Mouse (Mus musculus) forebrain, embryonic 14.5 days (tissue): ENCODE measurements at regions not wholly inside any gene's neighbourhood (a gene's known extent, or its start where the extent isn't known, plus 50 kb on each side); places are given as distances from the start of the nearest gene placed in this dataset.

Source experiments
- ATAC-seq: fragments of 200-750 bp; cut with Nextera tagmentation; 2 replicates; pipeline ENCODE4 v1.8.0; 2017; ENCODE audit warnings: mild to moderate bottlenecking, moderate library complexity
- DNase-seq: peaks from one replicate; pipeline ENCODE4 v3.0.0-alpha.2; 2015; ENCODE audit warnings: low spot score
- H3K27ac ChIP-seq: fragments of 300-500 bp; sonication (generic); 2 replicates; pipeline ENCODE4 v1.5.1; 2014; ENCODE audit warnings: low read depth, mild to moderate bottlenecking, control low read depth, low read length, moderate library complexity
- H3K27me3 ChIP-seq: fragments of 300-500 bp; sonication (generic); replicated peaks from 2 replicates; pipeline ENCODE4 v1.6.1; 2014; ENCODE audit warnings: low read length, control low read depth, mixed read lengths; ENCODE audit not compliant: control insufficient read depth, insufficient read depth
- H3K36me3 ChIP-seq: fragments of 300-500 bp; sonication (generic); 2 replicates; pipeline ENCODE4 v1.6.1; 2014; ENCODE audit warnings: low read length, control low read depth; ENCODE audit not compliant: control insufficient read depth, insufficient read depth
- H3K4me1 ChIP-seq: fragments of 300-500 bp; sonication (generic); 2 replicates; pipeline ENCODE4 v1.6.1; 2014; ENCODE audit warnings: antibody characterized with exemption, low read length, control low read depth; ENCODE audit not compliant: control insufficient read depth, insufficient read depth
- H3K4me2 ChIP-seq: fragments of 300-500 bp; sonication (generic); 2 replicates; pipeline ENCODE4 v1.6.1; 2014; ENCODE audit warnings: mild to moderate bottlenecking, control low read depth, low read length
- H3K4me3 ChIP-seq: fragments of 300-500 bp; sonication (generic); 2 replicates; pipeline ENCODE4 v1.5.1; 2014; ENCODE audit warnings: low read depth, low read length, control low read depth
- H3K9ac ChIP-seq: fragments of 300-500 bp; sonication (generic); 2 replicates; pipeline ENCODE4 v1.6.1; 2014; ENCODE audit warnings: mild to moderate bottlenecking, low read length, control low read depth, moderate library complexity
- H3K9me3 ChIP-seq: fragments of 300-500 bp; sonication (generic); replicated peaks from 2 replicates; pipeline ENCODE4 v1.6.1; 2016; ENCODE audit warnings: low read length, control low read depth, mixed read lengths; ENCODE audit not compliant: control insufficient read depth
- WGBS: fragments of 180-500 bp; shearing (Covaris S2); extraction: QIAGEN DNeasy Blood & Tissue Kit; methylation state at CpG from one replicate; pipeline ENCODE4 v1.1.7; 2014; 5-methylcytosine and 5-hydroxymethylcytosine counted together

DNA sequence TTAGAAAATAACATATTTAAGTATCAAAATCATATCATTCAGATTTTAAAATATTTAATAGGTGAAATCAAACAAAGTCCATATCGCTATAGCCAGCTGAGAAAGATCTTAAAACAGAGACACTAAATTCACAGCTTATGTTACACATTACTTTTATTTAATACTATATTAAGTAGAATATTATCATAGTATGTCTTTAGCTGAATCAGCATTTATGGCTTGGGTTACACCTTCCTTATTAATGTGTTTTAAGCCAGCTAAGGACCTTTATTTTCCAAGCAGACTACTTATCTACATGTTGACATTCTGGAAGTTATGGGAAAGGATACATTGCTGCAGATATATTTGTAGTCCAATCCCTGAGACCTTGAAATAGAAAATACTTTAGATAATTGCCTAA, 684.9 kb upstream of the Adgrl4 start:
- no peak overlapping the region for H3K9ac ChIP-seq
- H3K9me3 ChIP-seq = no peaks in the 10 kb centered on the region
- DNase-seq (no peak), ATAC-seq (no peak)
- WGBS = 96% methylated on average over 1 of the region's 1 CpGs
- no peaks in the 10 kb centered on the region for H3K27me3 ChIP-seq
- H3K36me3 ChIP-seq = no peaks in the 10 kb centered on the region
- no peak overlapping the region for H3K27ac ChIP-seq
- no peak overlapping the region for H3K4me3 ChIP-seq
- H3K4me1 ChIP-seq = no peaks in the 10 kb centered on the region
- no peak overlapping the region for H3K4me2 ChIP-seq

DNA sequence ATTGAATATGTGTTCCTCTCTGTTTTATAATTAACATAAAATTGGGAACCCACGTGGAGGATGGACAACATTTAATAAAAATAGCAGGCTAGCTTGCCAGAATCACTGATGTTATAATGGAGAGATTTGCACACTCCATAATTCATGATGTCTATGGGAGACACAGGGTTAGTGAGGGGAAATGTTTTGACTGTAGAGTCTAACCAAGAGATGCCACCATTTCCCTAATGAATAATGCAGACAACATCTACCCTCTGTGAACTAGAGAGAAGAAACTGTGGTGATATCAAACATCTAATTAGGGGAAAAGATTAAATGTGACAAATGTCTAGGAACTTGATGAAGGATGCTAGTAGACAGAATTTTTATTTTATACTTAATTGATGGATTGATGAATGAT, 677.8 kb upstream of the Adgrl4 start:
- Histone ChIP-seq H3K36me3 (no peaks in the 10 kb centered on the region), H3K4me2 (no peak overlapping the region), H3K4me3 (no peak overlapping the region), H3K27me3 (no peaks in the 10 kb centered on the region), H3K4me1 (no peaks in the 10 kb centered on the region), H3K27ac (no peak overlapping the region), H3K9me3 (no peaks in the 10 kb centered on the region), H3K9ac (no peak overlapping the region)
- peak; percentile 75; the same call in 1 of the 2 replicates for ATAC-seq
- 44% methylated on average over 1 of the region's 1 CpGs for WGBS
- DNase-seq = peak; percentile 42

DNA sequence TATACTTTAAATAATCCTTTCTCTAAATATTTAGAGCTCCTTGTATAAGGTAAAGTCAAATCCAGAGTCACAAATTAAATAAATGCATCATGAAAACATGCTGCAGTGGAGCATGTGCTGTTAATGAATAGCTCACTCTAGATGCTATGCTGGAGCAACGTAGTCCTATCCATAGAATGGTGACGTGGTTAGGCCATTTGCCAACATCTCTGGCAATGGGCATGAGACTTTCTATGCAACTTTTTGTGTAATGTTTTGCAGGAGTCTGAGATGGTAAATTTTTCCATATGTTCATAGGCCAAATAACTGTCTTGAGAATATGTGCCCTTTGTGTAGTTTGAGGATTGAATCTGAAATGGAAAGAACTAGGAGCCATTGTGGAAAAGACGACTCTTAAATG, 653.1 kb upstream of the Adgrl4 start:
- Histone ChIP-seq H3K27me3 (no peaks in the 10 kb centered on the region), H3K4me1 (no peaks in the 10 kb centered on the region), H3K4me3 (no peak overlapping the region), H3K36me3 (no peaks in the 10 kb centered on the region), H3K27ac (no peak overlapping the region), H3K9ac (no peak overlapping the region), H3K9me3 (no peaks in the 10 kb centered on the region), H3K4me2 (no peak overlapping the region)
- 73% methylated on average over 3 of the region's 3 CpGs for WGBS
- no peak for ATAC-seq
- no peak for DNase-seq

DNA sequence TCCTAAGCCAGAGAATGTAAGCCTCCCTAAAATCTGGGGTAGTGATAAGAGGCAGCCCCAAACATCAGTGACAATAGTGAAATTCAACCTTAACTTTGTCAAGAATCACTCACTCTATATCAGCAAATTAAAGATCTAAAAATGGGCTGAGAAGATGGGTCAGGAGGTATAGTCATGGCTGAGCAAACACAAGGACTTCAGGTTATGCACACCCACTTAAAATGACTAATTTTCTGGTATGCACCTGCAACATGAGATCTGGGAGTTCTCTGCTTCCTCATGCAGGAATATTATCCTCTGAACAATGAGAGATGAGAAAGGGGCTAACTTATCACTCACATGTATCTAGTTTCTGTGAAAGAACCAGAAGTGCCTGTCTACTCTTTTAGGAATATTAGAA, 619.9 kb upstream of the Adgrl4 start:
- H3K4me1 ChIP-seq = no peaks in the 10 kb centered on the region
- H3K9me3 ChIP-seq = no peaks in the 10 kb centered on the region
- DNase-seq = no peak
- H3K36me3 ChIP-seq = no peaks in the 10 kb centered on the region
- no peak overlapping the region for H3K4me2 ChIP-seq
- no peak for ATAC-seq
- no peak overlapping the region for H3K9ac ChIP-seq
- H3K27me3 ChIP-seq = no peaks in the 10 kb centered on the region
- no peak overlapping the region for H3K4me3 ChIP-seq
- H3K27ac ChIP-seq = no peak overlapping the region

DNA sequence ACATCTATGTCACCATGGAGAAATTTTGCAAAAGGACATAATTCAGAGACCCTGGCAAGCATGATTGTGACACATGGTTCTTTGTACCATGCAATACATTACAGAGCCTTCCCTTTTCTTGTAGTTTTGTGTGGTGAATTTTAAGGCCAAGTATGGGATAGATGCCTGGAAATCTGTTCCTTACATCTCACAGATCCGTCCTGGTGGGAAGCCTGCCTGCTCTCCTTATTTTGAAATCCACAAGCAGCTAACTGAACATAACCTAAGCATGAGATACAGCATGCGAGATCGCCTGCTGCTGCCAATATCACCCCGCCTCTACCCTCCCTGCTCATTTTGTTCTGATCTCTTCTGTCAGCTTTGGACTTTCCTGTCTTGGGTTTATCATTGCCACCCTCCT, 618.3 kb upstream of the Adgrl4 start:
- Histone ChIP-seq H3K9me3 (no peaks in the 10 kb centered on the region), H3K4me2 (no peak overlapping the region), H3K36me3 (no peaks in the 10 kb centered on the region), H3K27ac (no peak overlapping the region), H3K4me3 (no peak overlapping the region), H3K4me1 (no peaks in the 10 kb centered on the region), H3K9ac (no peak overlapping the region), H3K27me3 (no peaks in the 10 kb centered on the region)
- ATAC-seq = peak; percentile 78; the same call in 1 of the 2 replicates
- WGBS = 63% methylated on average over 4 of the region's 4 CpGs
- peak; percentile 53 for DNase-seq

DNA sequence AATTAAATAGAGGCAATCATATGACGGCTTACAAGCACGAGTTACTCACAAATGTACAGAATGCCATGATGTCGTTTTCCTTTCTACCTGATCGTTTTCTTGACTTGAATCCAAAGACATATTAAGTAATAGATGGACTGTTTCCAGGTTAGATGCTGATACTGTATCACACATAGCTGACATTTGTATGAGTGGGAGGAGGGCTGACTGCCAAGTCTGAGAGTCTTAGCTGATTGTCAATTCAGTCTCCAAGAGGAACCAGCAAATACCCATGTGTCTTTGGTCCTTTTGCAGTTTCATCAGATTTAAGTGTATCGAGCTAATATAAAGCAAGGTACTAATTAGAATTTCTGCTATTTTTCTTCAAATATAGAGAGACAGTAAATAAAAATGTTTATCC, 617.6 kb upstream of the Adgrl4 start:
- ATAC-seq (peak; percentile 64; the same call in 1 of the 2 replicates), DNase-seq (peak; percentile 55)
- H3K27me3 ChIP-seq = no peaks in the 10 kb centered on the region
- H3K36me3 ChIP-seq = no peaks in the 10 kb centered on the region
- H3K4me3 ChIP-seq = no peak overlapping the region
- H3K4me2 ChIP-seq = no peak overlapping the region
- H3K9ac ChIP-seq = no peak overlapping the region
- H3K9me3 ChIP-seq = no peaks in the 10 kb centered on the region
- H3K4me1 ChIP-seq = no peaks in the 10 kb centered on the region
- no peak overlapping the region for H3K27ac ChIP-seq
- 54% methylated on average over 5 of the region's 5 CpGs for WGBS

DNA sequence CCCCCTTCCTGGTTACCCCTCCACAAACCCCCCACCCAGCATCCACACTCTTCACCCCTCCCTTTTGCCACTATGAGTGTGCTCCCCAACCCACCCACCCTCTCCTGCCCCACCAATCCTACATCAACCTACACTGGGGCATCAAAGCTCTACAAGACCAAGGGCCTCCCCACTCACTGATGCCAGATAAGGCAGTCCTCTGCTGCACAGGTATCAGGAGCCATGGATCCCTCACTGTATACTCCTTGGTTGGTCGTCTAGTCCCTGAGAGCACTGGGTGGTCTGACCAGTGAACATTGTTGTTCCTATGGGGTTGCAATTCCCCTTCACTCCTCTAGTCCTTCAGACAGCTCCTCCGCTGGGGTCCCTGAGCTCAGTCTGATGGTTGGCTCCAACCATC, 591.7 kb upstream of the Adgrl4 start:
- Histone ChIP-seq H3K9me3 (no peaks in the 10 kb centered on the region), H3K4me3 (no peak overlapping the region), H3K27ac (no peak overlapping the region), H3K36me3 (no peaks in the 10 kb centered on the region), H3K27me3 (no peaks in the 10 kb centered on the region), H3K4me2 (no peak overlapping the region), H3K9ac (no peak overlapping the region), H3K4me1 (no peaks in the 10 kb centered on the region)
- no peak for DNase-seq
- ATAC-seq = no peak
- 91% methylated on average over 2 of the region's 2 CpGs for WGBS

DNA sequence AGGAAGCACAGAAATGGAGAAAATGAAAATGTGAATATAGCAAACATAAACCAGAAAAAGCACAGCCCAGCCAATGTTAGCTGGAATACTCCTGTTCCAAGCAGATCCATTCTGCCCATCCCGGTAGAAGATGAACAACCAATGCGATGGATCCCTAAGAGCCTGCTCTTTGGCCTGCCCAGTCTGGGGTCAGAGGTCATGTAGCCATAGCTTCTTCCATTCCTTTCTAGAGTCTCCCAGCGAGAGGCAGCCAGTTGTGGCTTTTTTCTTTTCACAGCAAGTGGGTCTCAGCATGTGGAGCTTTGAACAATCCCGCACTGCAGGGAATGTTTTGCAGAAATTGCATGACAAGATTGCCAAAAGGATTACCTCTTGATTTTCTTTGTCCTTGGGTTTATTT, 585.6 kb upstream of the Adgrl4 start:
- Histone ChIP-seq H3K27me3 (no peaks in the 10 kb centered on the region), H3K9ac (no peak overlapping the region), H3K9me3 (no peaks in the 10 kb centered on the region), H3K4me1 (no peaks in the 10 kb centered on the region), H3K4me3 (no peak overlapping the region), H3K4me2 (no peak overlapping the region), H3K27ac (no peak overlapping the region), H3K36me3 (no peaks in the 10 kb centered on the region)
- DNase-seq = peak; percentile 7
- ATAC-seq = no peak
- WGBS = 7% methylated on average over 4 of the region's 4 CpGs

DNA sequence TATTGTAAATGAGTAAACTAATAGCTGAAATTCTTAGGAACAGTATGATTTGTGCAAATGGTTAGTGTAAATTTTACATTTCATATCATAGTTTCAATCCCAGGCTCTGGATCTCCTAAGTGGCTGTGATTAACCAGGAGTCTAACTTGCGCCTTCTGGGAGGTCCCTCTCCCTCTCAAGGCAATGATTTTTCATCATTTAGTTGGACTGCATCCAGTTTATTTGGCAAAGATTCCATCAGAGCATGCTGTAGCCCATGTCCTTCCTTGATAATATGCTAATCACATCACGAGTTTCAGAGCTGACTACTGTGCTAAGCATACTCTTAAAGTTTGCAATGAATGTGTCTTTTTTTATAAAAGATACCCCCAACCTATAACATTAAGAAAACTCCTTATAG, 541.0 kb upstream of the Adgrl4 start:
- WGBS = 80% methylated on average over 2 of the region's 2 CpGs
- no peak overlapping the region for H3K4me3 ChIP-seq
- DNase-seq = peak; percentile 11
- no peak overlapping the region for H3K9ac ChIP-seq
- H3K4me2 ChIP-seq = no peak overlapping the region
- H3K4me1 ChIP-seq = no peaks in the 10 kb centered on the region
- no peaks in the 10 kb centered on the region for H3K27me3 ChIP-seq
- H3K36me3 ChIP-seq = no peaks in the 10 kb centered on the region
- H3K9me3 ChIP-seq = no peaks in the 10 kb centered on the region
- no peak overlapping the region for H3K27ac ChIP-seq
- no peak for ATAC-seq

DNA sequence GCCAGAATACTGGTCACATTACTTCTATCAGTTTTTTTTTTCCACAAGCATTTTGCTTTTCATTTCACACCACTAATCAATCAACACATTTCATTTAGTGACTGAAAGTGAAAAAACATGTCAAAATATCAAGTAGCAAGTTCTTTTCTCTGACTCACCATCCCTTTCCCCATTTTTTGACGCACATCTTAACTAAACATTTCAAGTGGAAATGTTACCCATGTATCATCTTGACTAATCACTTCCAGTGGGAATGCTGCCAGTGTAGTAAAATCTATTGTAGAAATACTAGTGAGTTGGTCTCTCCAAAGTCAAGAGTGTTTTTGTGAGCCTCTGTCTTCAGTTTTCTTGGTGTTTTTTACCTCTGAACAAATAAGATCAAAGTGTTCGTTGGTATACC, 527.6 kb upstream of the Adgrl4 start:
- no peaks in the 10 kb centered on the region for H3K27me3 ChIP-seq
- H3K9ac ChIP-seq = no peak overlapping the region
- H3K4me1 ChIP-seq = no peaks in the 10 kb centered on the region
- 89% methylated on average over 2 of the region's 2 CpGs for WGBS
- H3K36me3 ChIP-seq = no peaks in the 10 kb centered on the region
- H3K4me3 ChIP-seq = no peak overlapping the region
- no peaks in the 10 kb centered on the region for H3K9me3 ChIP-seq
- ATAC-seq (no peak), DNase-seq (no peak)
- H3K27ac ChIP-seq = no peak overlapping the region
- H3K4me2 ChIP-seq = no peak overlapping the region
